23 mouse cellular contexts compared by ENCODE assay signal in the genomic region with DNA sequence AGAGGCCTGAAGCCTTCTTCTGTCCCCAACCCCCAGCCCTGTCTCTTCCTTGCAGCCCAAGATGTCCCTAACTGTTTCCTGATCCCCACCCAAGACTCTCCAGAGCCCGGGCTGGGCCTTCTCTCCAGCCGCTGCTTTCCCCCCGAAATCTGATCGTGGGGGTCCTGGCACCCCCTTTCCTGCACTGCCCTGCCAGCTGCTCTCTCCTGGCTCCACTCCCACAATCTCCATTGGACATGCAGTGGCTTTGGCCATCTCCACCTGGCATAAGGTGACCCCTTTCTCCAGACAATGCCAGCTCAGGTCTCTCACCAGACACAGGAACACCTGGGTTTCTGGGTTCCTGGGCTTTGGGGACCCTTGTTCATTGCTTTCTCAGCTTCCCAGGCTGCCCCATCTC. TPM values are rescaled to one million over a fixed set of nuclear protein-coding genes. Genes with fewer than 3 reads are reported as not detected.
DNase-seq lines count a peak whose midpoint lies in the region; ATAC-seq and TF ChIP-seq lines count a peak whose summit lies in the region.
"Had no signal": no experiment of that assay in that cellular context is flagged by ENCODE, and none has a peak within 500 bp of the region (broad histone marks: within the 10 kb centered on the region; RNA-seq: fewer than 3 reads in every experiment).

No protein-coding gene starts in this region.

- no peak for TF ChIP-seq POLR2A in spleen, adult 2 months (IDR thresholded peaks at IDR 0.05; ENCODE audit: low read depth, low read length)

- no peaks in the 10 kb centered on the region for H3K27me3 ChIP-seq in spleen, adult 2 months (ENCODE audit: control insufficient read depth, insufficient read depth, low read length)
- H3K27me3 ChIP-seq in heart, embryonic 12.5 days (replicated peaks) = 0 out of 2 replicates have a peak, but pooled peaks cover 5% of the 10 kb centered on the region
- H3K27me3 ChIP-seq: CH12.LX, Patski had no signal

- ATAC-seq in CD4-positive, CD25-positive, alpha-beta regulatory T cell, adult 4 months = no peak
- no peak for ATAC-seq in heart, embryonic 12.5 days (ENCODE audit: insufficient number of reproducible peaks, low FRiP score)
- ATAC-seq: Patski had no signal

- H3K4me3 ChIP-seq in spleen, adult 2 months (ENCODE audit: extremely low read depth, insufficient read depth, insufficient read length) = no peak overlapping the region
- no peak overlapping the region for H3K4me3 ChIP-seq in heart, embryonic 12.5 days

- H3K4me2 ChIP-seq in heart, embryonic 12.5 days = no peak overlapping the region

- peak overlapping the region; percentile 9; the same call in 1 of the 2 replicates for H3K27ac ChIP-seq in spleen, adult 2 months (ENCODE audit: insufficient read depth, low read length)
- no peak overlapping the region for H3K27ac ChIP-seq in heart, embryonic 12.5 days (ENCODE audit: poor library complexity, severe bottlenecking)

- no peak overlapping the region for H3K9ac ChIP-seq in heart, embryonic 12.5 days

- DNase-seq in CD4-positive, CD25-positive, alpha-beta regulatory T cell, adult 2 months (ENCODE audit: low read depth, low spot score) = peak; percentile 17
- DNase-seq in cerebellum, postnatal 10 days = peak; percentile 53 to 60
- DNase-seq in cerebellum, adult 11-12 months = no peak
- no peak for DNase-seq in spleen, adult 2 months (ENCODE audit: low read depth in 1 of 2, low spot score in 2 of 2)
- DNase-seq in spleen, postnatal 10 days (ENCODE audit: low spot score in 2 of 2) = no peak
- peak; percentile 40 for DNase-seq in induced T-regulatory cell, adult 2 months (ENCODE audit: low read depth)
- DNase-seq: adrenal gland, adult 2 months; adrenal gland, adult 8-10 months; adrenal gland, postnatal 10 days; adrenal gland, postnatal 14 days; adrenal gland, postnatal 25 days; adrenal gland, postnatal 36 days; B cell, adult 2 months; cerebellum, adult 11 months; cerebellum, adult 18-20 months; cerebellum, adult 2 months; cerebellum, adult 8-10 months had no signal

- H3K4me1 ChIP-seq in spleen, adult 2 months (ENCODE audit: control insufficient read depth, insufficient read depth, insufficient read length) = peaks cover 17% of the 10 kb centered on the region; the same call in 1 of the 2 replicates
- H3K4me1 ChIP-seq in heart, embryonic 12.5 days (replicated peaks) = peaks cover 19% of the 10 kb centered on the region

- 90% methylated on average over 4 of the region's 4 CpGs for WGBS in spleen, adult 2 months
- 87% methylated on average over 4 of the region's 4 CpGs for WGBS in heart, embryonic 12.5 days

- H3K36me3 ChIP-seq in spleen, adult 2 months (ENCODE audit: control insufficient read depth, insufficient read depth, low read length) = no peaks in the 10 kb centered on the region
- no peaks in the 10 kb centered on the region for H3K36me3 ChIP-seq in heart, embryonic 12.5 days
- H3K36me3 ChIP-seq: G1E had no signal

- H3K9me3 ChIP-seq in heart, embryonic 12.5 days (replicated peaks) = no peaks in the 10 kb centered on the region
- H3K9me3 ChIP-seq: G1E had no signal

- no peak for TF ChIP-seq CTCF in spleen, adult 2 months (IDR thresholded peaks at IDR 0.05; ENCODE audit: extremely low read depth, insufficient read depth, insufficient read length, insufficient replicate concordance)

RNA-seq across cellular contexts. Expression of gene Tmprss6, which starts 9.6 kb away (rescaled TPM):
- not detected for polyA plus RNA-seq in CD4-positive, CD25-positive, alpha-beta regulatory T cell, adult 4 months (2017; shearing (Covaris generic))
- 0.21 and 0.35 TPM in 2 replicates for polyA plus RNA-seq in spleen, adult 2 months (2012; rRNA removed)
- polyA plus RNA-seq in heart, embryonic 12.5 days (2016; fragmentation: Nextera tagmentation; extraction: Ambion mirVana) = 0.19 and 0.30 TPM in 2 replicates
- polyA plus RNA-seq: activated CD4-positive, CD25-positive, alpha-beta regulatory T cell, adult 4 months; G1E had no signal

RNA-seq across cellular contexts. Expression of gene Il2rb, which starts 17.0 kb away (rescaled TPM):
- 100 to 1,000 TPM; 529 to 771 TPM for polyA plus RNA-seq in CD4-positive, CD25-positive, alpha-beta regulatory T cell, adult 4 months (2017; shearing (Covaris generic))
- 63.5 and 84.1 TPM in 2 replicates for polyA plus RNA-seq in spleen, adult 2 months (2012; rRNA removed)
- 0.09 TPM in 1 of 2 replicates, not detected in the other for polyA plus RNA-seq in heart, embryonic 12.5 days (2016; fragmentation: Nextera tagmentation; extraction: Ambion mirVana)
- polyA plus RNA-seq: G1E had no signal

RNA-seq across cellular contexts. Expression of gene Kctd17, which starts 49.7 kb away (rescaled TPM):
- polyA plus RNA-seq in CD4-positive, CD25-positive, alpha-beta regulatory T cell, adult 4 months (2017; shearing (Covaris generic)) = 1 to 10 TPM; 5.1 to 5.5 TPM
- 61.5 and 85.3 TPM in 2 replicates for polyA plus RNA-seq in spleen, adult 2 months (2012; rRNA removed)
- 19.9 and 21.6 TPM in 2 replicates for polyA plus RNA-seq in heart, embryonic 12.5 days (2016; fragmentation: Nextera tagmentation; extraction: Ambion mirVana)

RNA-seq across cellular contexts. Expression of gene C1qtnf6, which starts 53.1 kb away (rescaled TPM):
- 10 to 100 TPM; 10.2 to 14.3 TPM for polyA plus RNA-seq in CD4-positive, CD25-positive, alpha-beta regulatory T cell, adult 4 months (2017; shearing (Covaris generic))
- polyA plus RNA-seq in spleen, adult 2 months (2012; rRNA removed) = 22.9 and 23.6 TPM in 2 replicates
- polyA plus RNA-seq in heart, embryonic 12.5 days (2016; fragmentation: Nextera tagmentation; extraction: Ambion mirVana) = 30.4 and 32.4 TPM in 2 replicates
- polyA plus RNA-seq: G1E had no signal

Comparison
In these comparisons a context has a peak if more than half of its experiments do, and no peak if none do; other contexts are left out.
1. DNase-seq: peak in CD4-positive, CD25-positive, alpha-beta regulatory T cell, adult 2 months (single experiment), cerebellum, postnatal 10 days (2 of 2) and induced T-regulatory cell, adult 2 months (single experiment); none in cerebellum, adult 11-12 months (single experiment), spleen, adult 2 months (0 of 2) and spleen, postnatal 10 days (0 of 2).
2. RNA of gene Il2rb, which starts 17.0 kb away (polyA plus RNA-seq): 529 to 771 TPM in CD4-positive, CD25-positive, alpha-beta regulatory T cell, adult 4 months and 63.5 to 84.1 TPM in spleen, adult 2 months; 0.09 TPM in heart, embryonic 12.5 days; every median in the first group is over 10 times any median in the second.